Mouse (Mus musculus): ENCODE results near the gene Gpr141. TPM values are rescaled to one million over a fixed set of nuclear protein-coding genes. Genes with fewer than 3 reads are reported as not detected.
"Not testable (repeated sequence)": the region's sequence is repeated elsewhere in the genome, so short reads cannot be mapped to it uniquely, and the experiment has no call there.

Gpr141 gene
- polyA plus RNA-seq, 1 experiment from 2014 or later, result 0.08 TPM

- H3K36me3 ChIP-seq (ENCODE audit: control insufficient read depth, insufficient read depth, low read length), result no peaks in the 10 kb centered on the region
- no peak overlapping the region for H3K4me2 ChIP-seq (ENCODE audit: low read depth, severe bottlenecking)
- DNase-seq (ENCODE audit: low spot score) (no peak), ATAC-seq (ENCODE audit: insufficient number of reproducible peaks, low FRiP score, low TSS enrichment, low read depth) (no peak)
- H3K4me3 ChIP-seq (ENCODE audit: low read depth, low read length), result no peak overlapping the region
- H3K9me3 ChIP-seq (ENCODE audit: control insufficient read depth, low read length), result no peaks in the 10 kb centered on the region
- H3K9ac ChIP-seq (ENCODE audit: low read length), result no peak overlapping the region
- WGBS, result 95% methylated on average over 2 of the region's 2 CpGs
- no peaks in the 10 kb centered on the region for H3K27me3 ChIP-seq (ENCODE audit: control insufficient read depth, insufficient read depth, low read length)
- no peak overlapping the region for H3K27ac ChIP-seq (replicated peaks; ENCODE audit: low read depth, low read length)
- H3K4me1 ChIP-seq (ENCODE audit: control insufficient read depth, insufficient read depth, low read length), result no peaks in the 10 kb centered on the region
These were observed 4.0 kb upstream of the Gpr141 start for GRCm38 (mm10) chr13:19828095-19828494.

- no peak for ATAC-seq (ENCODE audit: insufficient number of reproducible peaks, low FRiP score, low TSS enrichment, low read depth)
These were observed 2.4 kb downstream of the Gpr141 start for GRCm38 (mm10) chr13:19821639-19822038.

DNA sequence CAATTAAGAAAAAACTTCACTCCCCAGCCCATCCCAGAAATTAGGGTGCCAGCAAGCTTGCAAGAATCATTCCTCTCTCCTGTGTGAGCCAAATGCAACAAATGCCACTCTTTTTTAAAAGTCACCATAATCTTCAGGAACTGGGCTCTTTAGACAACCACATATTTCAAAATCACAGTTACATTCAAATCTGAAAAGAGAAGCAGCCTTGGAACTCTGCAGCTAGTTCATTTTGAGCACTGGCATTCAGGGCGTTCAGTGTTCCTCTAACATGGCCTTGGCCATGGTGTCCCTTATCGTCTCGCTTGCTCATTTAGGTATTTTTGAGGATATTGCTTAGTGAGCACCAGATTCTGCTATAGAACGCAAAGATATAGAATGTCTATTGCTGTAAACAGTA lies 4.1 kb downstream of the Gpr141 start:
- Histone ChIP-seq H3K27me3 (ENCODE audit: control insufficient read depth, insufficient read depth, low read length) (no peaks in the 10 kb centered on the region), H3K4me2 (ENCODE audit: low read depth, severe bottlenecking) (no peak overlapping the region), H3K4me3 (ENCODE audit: low read depth, low read length) (no peak overlapping the region), H3K36me3 (ENCODE audit: control insufficient read depth, insufficient read depth, low read length) (no peaks in the 10 kb centered on the region), H3K27ac (replicated peaks; ENCODE audit: low read depth, low read length) (no peak overlapping the region), H3K9ac (ENCODE audit: low read length) (no peak overlapping the region), H3K4me1 (ENCODE audit: control insufficient read depth, insufficient read depth, low read length) (no peaks in the 10 kb centered on the region), H3K9me3 (ENCODE audit: control insufficient read depth, low read length) (no peaks in the 10 kb centered on the region)
- ATAC-seq (ENCODE audit: insufficient number of reproducible peaks, low FRiP score, low TSS enrichment, low read depth), result no peak
- no peak for DNase-seq (ENCODE audit: low spot score)
- 92% methylated on average over 4 of the region's 4 CpGs for WGBS

More at GRCm38 (mm10) chr13:19821639-19822038, 2.4 kb downstream of the Gpr141 start:
- Histone ChIP-seq H3K27me3 (ENCODE audit: control insufficient read depth, insufficient read depth, low read length) (no peaks in the 10 kb centered on the region), H3K9me3 (ENCODE audit: control insufficient read depth, low read length) (no peaks in the 10 kb centered on the region), H3K4me3 (ENCODE audit: low read depth, low read length) (no peak overlapping the region), H3K27ac (replicated peaks; ENCODE audit: low read depth, low read length) (no peak overlapping the region), H3K4me1 (ENCODE audit: control insufficient read depth, insufficient read depth, low read length) (no peaks in the 10 kb centered on the region), H3K4me2 (ENCODE audit: low read depth, severe bottlenecking) (no peak overlapping the region), H3K36me3 (ENCODE audit: control insufficient read depth, insufficient read depth, low read length) (no peaks in the 10 kb centered on the region), H3K9ac (ENCODE audit: low read length) (no peak overlapping the region)
- no peak for DNase-seq (ENCODE audit: low spot score)

DNA sequence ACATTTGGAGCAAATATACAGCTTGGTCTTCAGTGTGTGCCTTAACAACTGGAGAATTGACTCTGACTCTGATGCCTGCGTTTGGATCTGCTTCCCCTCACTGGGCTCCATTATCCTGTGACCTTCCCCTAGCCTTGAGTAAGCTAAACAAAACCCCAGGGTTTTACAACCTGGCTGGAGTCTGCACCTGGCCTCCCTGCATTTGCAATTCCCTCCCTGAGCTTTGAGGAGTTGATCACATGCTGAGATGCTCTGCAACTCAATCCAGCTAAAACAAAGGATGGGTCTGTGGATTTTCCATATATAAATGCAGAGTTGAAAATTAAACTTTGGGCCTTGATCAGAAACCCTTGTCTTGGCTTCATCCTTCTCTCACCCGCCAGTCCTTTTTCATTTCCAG lies 4.8 kb downstream of the Gpr141 start:
- no peaks in the 10 kb centered on the region for H3K9me3 ChIP-seq (ENCODE audit: control insufficient read depth, low read length)
- no peak overlapping the region for H3K27ac ChIP-seq (replicated peaks; ENCODE audit: low read depth, low read length)
- no peak for DNase-seq (ENCODE audit: low spot score)
- no peak overlapping the region for H3K4me3 ChIP-seq (ENCODE audit: low read depth, low read length)
- no peaks in the 10 kb centered on the region for H3K36me3 ChIP-seq (ENCODE audit: control insufficient read depth, insufficient read depth, low read length)
- ATAC-seq (ENCODE audit: insufficient number of reproducible peaks, low FRiP score, low TSS enrichment, low read depth), result no peak
- no peak overlapping the region for H3K4me2 ChIP-seq (ENCODE audit: low read depth, severe bottlenecking)
- H3K9ac ChIP-seq (ENCODE audit: low read length), result no peak overlapping the region
- no peaks in the 10 kb centered on the region for H3K4me1 ChIP-seq (ENCODE audit: control insufficient read depth, insufficient read depth, low read length)
- no peaks in the 10 kb centered on the region for H3K27me3 ChIP-seq (ENCODE audit: control insufficient read depth, insufficient read depth, low read length)
- 43% methylated on average over 2 of the region's 2 CpGs for WGBS

GRCm38 (mm10) chr13:19794942-19795341 lies 29.1 kb downstream of the Gpr141 start:
- no peak overlapping the region for H3K9ac ChIP-seq (ENCODE audit: low read length)
- no peaks in the 10 kb centered on the region for H3K4me1 ChIP-seq (ENCODE audit: control insufficient read depth, insufficient read depth, low read length)
- H3K9me3 ChIP-seq (ENCODE audit: control insufficient read depth, low read length), result no peaks in the 10 kb centered on the region
- no peak overlapping the region for H3K27ac ChIP-seq (replicated peaks; ENCODE audit: low read depth, low read length)
- no peak overlapping the region for H3K4me2 ChIP-seq (ENCODE audit: low read depth, severe bottlenecking)
- H3K27me3 ChIP-seq (ENCODE audit: control insufficient read depth, insufficient read depth, low read length), result no peaks in the 10 kb centered on the region
- ATAC-seq (ENCODE audit: insufficient number of reproducible peaks, low FRiP score, low TSS enrichment, low read depth), result no peak
- 89% methylated on average over 3 of the region's 3 CpGs for WGBS
- no peak for DNase-seq (ENCODE audit: low spot score)
- H3K36me3 ChIP-seq (ENCODE audit: control insufficient read depth, insufficient read depth, low read length), result no peaks in the 10 kb centered on the region
- H3K4me3 ChIP-seq (ENCODE audit: low read depth, low read length), result no peak overlapping the region

- Histone ChIP-seq H3K4me3 (ENCODE audit: low read depth, low read length) (no peak overlapping the region), H3K27ac (replicated peaks; ENCODE audit: low read depth, low read length) (no peak overlapping the region), H3K4me1 (ENCODE audit: control insufficient read depth, insufficient read depth, low read length) (no peaks in the 10 kb centered on the region), H3K27me3 (ENCODE audit: control insufficient read depth, insufficient read depth, low read length) (no peaks in the 10 kb centered on the region), H3K9me3 (ENCODE audit: control insufficient read depth, low read length) (no peaks in the 10 kb centered on the region), H3K9ac (ENCODE audit: low read length) (no peak overlapping the region), H3K4me2 (ENCODE audit: low read depth, severe bottlenecking) (no peak overlapping the region), H3K36me3 (ENCODE audit: control insufficient read depth, insufficient read depth, low read length) (no peaks in the 10 kb centered on the region)
- DNase-seq (ENCODE audit: low spot score) (no peak), ATAC-seq (ENCODE audit: insufficient number of reproducible peaks, low FRiP score, low TSS enrichment, low read depth) (no peak)
- WGBS, result 73% methylated on average over 6 of the region's 6 CpGs
These were observed 29.6 kb downstream of the Gpr141 start for GRCm38 (mm10) chr13:19794486-19794885.

DNA sequence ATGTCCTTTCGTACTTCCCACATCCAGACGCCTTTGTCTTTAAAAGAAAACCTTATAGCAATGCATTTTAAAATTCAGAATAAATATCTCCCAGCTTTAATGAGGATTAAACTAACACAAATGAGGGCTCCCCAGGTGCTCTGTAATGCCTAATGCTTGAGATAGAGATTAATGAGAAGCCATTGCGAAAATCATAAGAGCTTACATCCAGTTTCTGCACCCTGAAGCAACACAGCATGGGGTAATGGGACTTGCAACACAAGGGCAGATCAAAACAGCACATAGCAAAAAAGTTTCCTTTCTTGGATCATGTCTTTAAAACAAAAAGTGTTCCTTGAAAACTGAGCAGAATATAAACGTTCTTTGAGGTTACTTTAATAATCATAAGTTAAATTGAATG lies 30.3 kb downstream of the Gpr141 start:
- H3K27ac ChIP-seq (replicated peaks; ENCODE audit: low read depth, low read length), result no peak overlapping the region
- H3K4me2 ChIP-seq (ENCODE audit: low read depth, severe bottlenecking), result no peak overlapping the region
- H3K27me3 ChIP-seq (ENCODE audit: control insufficient read depth, insufficient read depth, low read length), result no peaks in the 10 kb centered on the region
- H3K4me1 ChIP-seq (ENCODE audit: control insufficient read depth, insufficient read depth, low read length), result no peaks in the 10 kb centered on the region
- no peak for ATAC-seq (ENCODE audit: insufficient number of reproducible peaks, low FRiP score, low TSS enrichment, low read depth)
- no peak overlapping the region for H3K9ac ChIP-seq (ENCODE audit: low read length)
- H3K4me3 ChIP-seq (ENCODE audit: low read depth, low read length), result no peak overlapping the region
- no peaks in the 10 kb centered on the region for H3K9me3 ChIP-seq (ENCODE audit: control insufficient read depth, low read length)
- WGBS, result 86% methylated on average over 4 of the region's 4 CpGs
- no peak for DNase-seq (ENCODE audit: low spot score)
- no peaks in the 10 kb centered on the region for H3K36me3 ChIP-seq (ENCODE audit: control insufficient read depth, insufficient read depth, low read length)

DNA sequence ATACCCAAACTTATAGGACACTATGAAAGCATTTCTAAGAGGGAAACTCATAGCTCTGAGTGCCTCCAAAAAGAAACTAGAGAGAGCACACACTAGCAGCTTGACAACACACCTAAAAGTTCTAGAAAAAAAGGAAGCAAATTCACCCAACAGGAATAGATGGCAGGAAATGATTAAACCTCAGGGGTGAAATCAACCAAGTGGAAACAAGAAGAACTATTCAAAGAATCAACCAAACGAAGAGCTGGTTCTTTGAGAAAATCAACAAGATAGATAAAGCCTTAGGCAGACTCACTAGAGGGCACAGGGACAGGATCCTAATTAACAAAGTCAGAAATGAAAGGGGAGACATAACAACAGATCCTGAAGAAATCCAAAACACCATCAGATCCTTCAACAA lies 36.1 kb downstream of the Gpr141 start:
- not testable (repeated sequence) for H3K27ac ChIP-seq (replicated peaks; ENCODE audit: low read depth, low read length); H3K27me3 ChIP-seq (ENCODE audit: control insufficient read depth, insufficient read depth, low read length); H3K4me3 ChIP-seq (ENCODE audit: low read depth, low read length); H3K9me3 ChIP-seq (ENCODE audit: control insufficient read depth, low read length); H3K9ac ChIP-seq (ENCODE audit: low read length); ATAC-seq (ENCODE audit: insufficient number of reproducible peaks, low FRiP score, low TSS enrichment, low read depth); H3K4me2 ChIP-seq (ENCODE audit: low read depth, severe bottlenecking); DNase-seq (ENCODE audit: low spot score); H3K4me1 ChIP-seq (ENCODE audit: control insufficient read depth, insufficient read depth, low read length); H3K36me3 ChIP-seq (ENCODE audit: control insufficient read depth, insufficient read depth, low read length)
- 76% methylated on average over 1 of the region's 1 CpGs for WGBS

DNA sequence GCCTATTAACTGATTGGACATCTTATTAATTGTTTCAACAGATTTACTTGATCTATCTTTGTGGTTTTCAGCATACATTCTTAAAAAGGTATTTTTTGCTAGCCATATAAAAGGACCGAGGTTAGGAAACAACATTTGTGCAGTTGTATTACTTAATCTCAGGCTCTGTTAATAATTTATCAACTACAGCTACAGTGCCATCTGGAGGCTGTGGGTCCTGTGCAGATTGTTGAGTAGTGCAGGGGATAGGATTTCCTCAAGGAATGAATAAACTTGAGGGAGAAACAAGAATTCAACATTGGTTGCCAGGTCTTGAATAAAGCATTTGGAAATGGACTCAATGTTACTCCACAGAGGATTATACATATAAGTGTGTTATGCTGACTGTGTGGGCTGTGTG lies 53.9 kb downstream of the Gpr141 start:
- ATAC-seq (ENCODE audit: insufficient number of reproducible peaks, low FRiP score, low TSS enrichment, low read depth) (no peak), DNase-seq (ENCODE audit: low spot score) (no peak)
- Histone ChIP-seq H3K4me2 (ENCODE audit: low read depth, severe bottlenecking) (no peak overlapping the region), H3K4me1 (ENCODE audit: control insufficient read depth, insufficient read depth, low read length) (no peaks in the 10 kb centered on the region), H3K9me3 (ENCODE audit: control insufficient read depth, low read length) (no peaks in the 10 kb centered on the region), H3K36me3 (ENCODE audit: control insufficient read depth, insufficient read depth, low read length) (no peaks in the 10 kb centered on the region), H3K4me3 (ENCODE audit: low read depth, low read length) (no peak overlapping the region), H3K27ac (replicated peaks; ENCODE audit: low read depth, low read length) (no peak overlapping the region), H3K27me3 (ENCODE audit: control insufficient read depth, insufficient read depth, low read length) (no peaks in the 10 kb centered on the region), H3K9ac (ENCODE audit: low read length) (no peak overlapping the region)
- 82% methylated on average over 1 of the region's 1 CpGs for WGBS
